Mouse (Mus musculus) neutrophil, adult 59 days (primary cell): ENCODE results near the gene Gid4. TPM values are rescaled to one million over a fixed set of nuclear protein-coding genes. Genes with fewer than 3 reads are reported as not detected.

ENCODE experiments used
- total RNA-seq, 2 experiments: library from RNA; stranded (reverse); gene quantifications; 1 replicate in 1 of 2; 2 replicates in 1 of 2; pipeline ENCODE4 v1.2.4; 2023

Gid4 gene
- 1 to 10 TPM; 7.0 to 8.1 TPM for total RNA-seq

GRCm38 (mm10) chr11:60416963-60417716 is at the start of gene Gid4:
Gene Gid4, plus strand, starts transcription at chr11:60417145.

GRCm38 (mm10) chr11:60417717-60418472 is 950 bp downstream of the Gid4 start, which contains the start of gene Atpaf2:
Gene Atpaf2, minus strand, starts transcription at chr11:60418457.

GRCm38 (mm10) chr11:60454080-60454744 is 37.3 kb downstream of the Gid4 start, which contains the start of gene Drg2:
Gene Drg2, plus strand, starts transcription at chr11:60454591.

GRCm38 (mm10) chr11:60469039-60469438 is 52.1 kb downstream of the Gid4 start, which contains the start of gene Myo15:
Gene Myo15, plus strand, starts transcription at chr11:60469339.

Other genes starting within 250 kb of the Gid4 start
- gene Srebf1, start 194.6 kb upstream of the Gid4 start, total RNA-seq: 10 to 100 TPM; 47.3 to 50.4 TPM
- 10 to 100 TPM; 12.3 to 13.2 TPM for gene Tom1l2, start 64.2 kb upstream of the Gid4 start, total RNA-seq
- gene Drc3, start 63.8 kb upstream of the Gid4 start, total RNA-seq: under 1 TPM; 0.18 to 0.24 TPM
- 10 to 100 TPM; 12.2 to 18.6 TPM for gene Atpaf2, start 1.3 kb downstream of the Gid4 start, total RNA-seq
- gene Drg2, start 37.4 kb downstream of the Gid4 start, total RNA-seq: 10 to 100 TPM; 20.7 to 27.0 TPM
- gene Myo15, start 52.2 kb downstream of the Gid4 start, total RNA-seq: under 1 TPM; 0.33 to 0.35 TPM
- 10 to 100 TPM; 36.0 to 39.2 TPM for gene Alkbh5, start 119.2 kb downstream of the Gid4 start, total RNA-seq